ENCODE assay signal across 21 mouse cellular contexts in the genomic region with DNA sequence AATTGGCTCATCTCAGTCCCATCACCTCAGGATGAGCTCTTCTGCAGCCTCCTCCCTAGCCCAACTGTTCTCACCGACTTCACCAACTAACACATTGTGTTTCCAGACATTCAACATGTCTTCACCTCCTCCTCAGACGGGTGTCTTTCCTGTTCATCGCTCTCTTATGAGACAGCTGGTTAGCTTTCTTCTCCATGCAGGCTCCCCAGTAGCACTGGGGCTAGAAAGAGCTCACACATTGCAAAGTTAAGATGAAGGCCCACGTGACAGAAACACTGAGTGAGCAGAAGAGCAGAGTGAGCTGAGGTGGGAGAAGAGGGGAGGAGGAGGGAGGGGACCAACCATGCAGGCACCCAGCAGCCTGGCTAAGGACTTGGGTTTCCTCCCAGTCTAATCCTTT. TPM values are rescaled to one million over a fixed set of nuclear protein-coding genes. Genes with fewer than 3 reads are reported as not detected.
DNase-seq lines count a peak whose midpoint lies in the region; ATAC-seq lines count a peak whose summit lies in the region.
"Had no signal": no experiment of that assay in that cellular context is flagged by ENCODE, and none has a peak within 500 bp of the region (broad histone marks: within the 10 kb centered on the region; RNA-seq: fewer than 3 reads in every experiment).

No protein-coding gene starts in this region.

- H3K4me3 ChIP-seq in heart, embryonic 12.5 days, result no peak overlapping the region
- H3K4me3 ChIP-seq: embryonic facial prominence, embryonic 12.5 days; erythroblast, embryonic 14.5 days; forebrain, embryonic 13.5 days; lung, embryonic 15.5 days; stomach, embryonic 15.5 days had no signal

- H3K27ac ChIP-seq in heart, embryonic 12.5 days (ENCODE audit: poor library complexity, severe bottlenecking), result no peak overlapping the region
- H3K27ac ChIP-seq: embryonic facial prominence, embryonic 12.5 days; forebrain, embryonic 13.5 days; hindbrain, embryonic 14.5 days; liver, embryonic 14.5 days; lung, embryonic 15.5 days; stomach, embryonic 15.5 days had no signal

- H3K36me3 ChIP-seq in heart, embryonic 12.5 days, result no peaks in the 10 kb centered on the region
- H3K36me3 ChIP-seq: embryonic facial prominence, embryonic 12.5 days; lung, embryonic 15.5 days; stomach, embryonic 15.5 days had no signal

- no peaks in the 10 kb centered on the region for H3K9me3 ChIP-seq in heart, embryonic 12.5 days (replicated peaks)
- H3K9me3 ChIP-seq: embryonic facial prominence, embryonic 12.5 days; forebrain, embryonic 13.5 days; lung, embryonic 15.5 days; stomach, embryonic 15.5 days had no signal

- intact Hi-C loops in left cerebral cortex, postnatal 10 days (cut with DNase I), result no loop called here
- intact Hi-C loops in left cerebral cortex, postnatal 14 days (cut with DNase I), result no loop called here

- H3K4me2 ChIP-seq in heart, embryonic 12.5 days, result no peak overlapping the region
- H3K4me2 ChIP-seq: embryonic facial prominence, embryonic 12.5 days; forebrain, embryonic 13.5 days; heart, embryonic 11.5 days; hindbrain, embryonic 14.5 days; lung, embryonic 15.5 days; stomach, embryonic 15.5 days had no signal

- no peak overlapping the region for H3K9ac ChIP-seq in heart, embryonic 12.5 days
- H3K9ac ChIP-seq: embryonic facial prominence, embryonic 12.5 days; forebrain, embryonic 13.5 days; hindbrain, embryonic 14.5 days; liver, embryonic 14.5 days; lung, embryonic 15.5 days; stomach, embryonic 15.5 days had no signal

- H3K4me1 ChIP-seq in heart, embryonic 12.5 days (replicated peaks), result peaks cover 27% of the 10 kb centered on the region
- H3K4me1 ChIP-seq: embryonic facial prominence, embryonic 12.5 days; forebrain, embryonic 13.5 days; lung, embryonic 15.5 days; stomach, embryonic 15.5 days had no signal

- peaks cover 2% of the 10 kb centered on the region for H3K27me3 ChIP-seq in heart, embryonic 12.5 days (replicated peaks)
- H3K27me3 ChIP-seq: embryonic facial prominence, embryonic 12.5 days; forebrain, embryonic 13.5 days; lung, embryonic 15.5 days; stomach, embryonic 15.5 days had no signal

- no peak for ATAC-seq in heart, embryonic 12.5 days (ENCODE audit: insufficient number of reproducible peaks, low FRiP score)

- peak; percentile 29 to 45 for DNase-seq in left cerebral cortex, adult 18-20 months (ENCODE audit: low spot score in 2 of 2)
- DNase-seq in left cerebral cortex, postnatal 10 days (ENCODE audit: extremely low spot score in 1 of 2, low spot score in 2 of 2), result no peak
- peak; percentile 86 for DNase-seq in brain, adult 2 months (ENCODE audit: low read depth, low spot score)
- peak; percentile 40 to 69 for DNase-seq in left cerebral cortex, postnatal 14 days (ENCODE audit: low spot score in 2 of 2)
- peak; percentile 63 for DNase-seq in thymus, postnatal 10 days (ENCODE audit: low spot score in 2 of 2)
- no peak for DNase-seq in B cell, adult 2 months
- DNase-seq: adrenal gland, adult 8-10 months; cerebellum, postnatal 10 days; kidney, adult 9 months; kidney, postnatal 36 days; lung, postnatal 4 days had no signal

- WGBS in heart, embryonic 12.5 days, result 54% methylated on average over 4 of the region's 4 CpGs

RNA-seq across cellular contexts. Expression of a gene that starts 38.9 kb away (rescaled TPM):
- 10 to 100 TPM; 86.3 to 96.7 TPM for total RNA-seq in left cerebral cortex, adult 18-20 months (2021)
- total RNA-seq in left cerebral cortex, postnatal 10 days (2021), result 10 to 100 TPM; 79.7 to 86.7 TPM
- total RNA-seq in left cerebral cortex, postnatal 14 days (2021), result 10 to 100 TPM; 81.7 to 94.3 TPM
- 218 and 220 TPM in 2 replicates for polyA plus RNA-seq in heart, embryonic 12.5 days (2016; fragmentation: Nextera tagmentation; extraction: Ambion mirVana)

RNA-seq across cellular contexts. Expression of a gene that starts 43.3 kb away (rescaled TPM):
- 1 to 10 TPM in 1 of 2 experiments, under 1 TPM in 1; 0.87 to 1.2 TPM for total RNA-seq in left cerebral cortex, adult 18-20 months (2021)
- total RNA-seq in left cerebral cortex, postnatal 10 days (2021), result 1 to 10 TPM; 1.3 to 1.5 TPM
- under 1 TPM; 0.97 TPM for total RNA-seq in left cerebral cortex, postnatal 14 days (2021)
- polyA plus RNA-seq in heart, embryonic 12.5 days (2016; fragmentation: Nextera tagmentation; extraction: Ambion mirVana), result 0.26 and 0.37 TPM in 2 replicates
- total RNA-seq: heart, postnatal 25 days had no signal
- polyA plus RNA-seq: liver, embryonic 14.5 days had no signal

Comparison
In these comparisons a context has a peak if more than half of its experiments do, and no peak if none do; other contexts are left out.
1. DNase-seq: peak in left cerebral cortex, adult 18-20 months (2 of 2), brain, adult 2 months (single experiment), left cerebral cortex, postnatal 14 days (2 of 2) and thymus, postnatal 10 days (2 of 2); none in left cerebral cortex, postnatal 10 days (0 of 2) and B cell, adult 2 months (0 of 2).